Mouse (Mus musculus): ENCODE results near the gene Ap2a1. TPM values are rescaled to one million over a fixed set of nuclear protein-coding genes. Genes with fewer than 3 reads are reported as not detected.
A peak's percentile ranks its signal among the peaks of the same experiment; 100 is the strongest.
"Not testable (repeated sequence)": the region's sequence is repeated elsewhere in the genome, so short reads cannot be mapped to it uniquely, and the experiment has no call there.

Ap2a1 gene
- polyA plus RNA-seq, 1 experiment from 2014 or later: 123 TPM

GRCm38 (mm10) chr7:44877833-44878232, 51.5 kb downstream of the Ap2a1 start:
- no peak overlapping the region for H3K4me3 ChIP-seq (replicated peaks; ENCODE audit: low read length)
- 91% methylated on average over 14 of the region's 14 CpGs for WGBS
- H3K9ac ChIP-seq: no peak overlapping the region
- ATAC-seq (ENCODE audit: low FRiP score) (no peak), DNase-seq (ENCODE audit: low spot score) (no peak)
- H3K9me3 ChIP-seq (ENCODE audit: control insufficient read depth, low read length): no peaks in the 10 kb centered on the region
- H3K4me2 ChIP-seq (replicated peaks): no peak overlapping the region
- no peak overlapping the region for H3K27ac ChIP-seq
- no peaks in the 10 kb centered on the region for H3K4me1 ChIP-seq (replicated peaks; ENCODE audit: control insufficient read depth, insufficient read depth, low read length)
- H3K36me3 ChIP-seq (replicated peaks; ENCODE audit: control insufficient read depth, insufficient read depth): peaks cover 71% of the 10 kb centered on the region
- no peaks in the 10 kb centered on the region for H3K27me3 ChIP-seq (ENCODE audit: control insufficient read depth, insufficient read depth, low read length)

GRCm38 (mm10) chr7:44871774-44872173, 57.5 kb downstream of the Ap2a1 start:
- H3K4me3 ChIP-seq (replicated peaks; ENCODE audit: low read length); H3K27me3 ChIP-seq (ENCODE audit: control insufficient read depth, insufficient read depth, low read length); ATAC-seq (ENCODE audit: low FRiP score); H3K27ac ChIP-seq; DNase-seq (ENCODE audit: low spot score); H3K9ac ChIP-seq; H3K9me3 ChIP-seq (ENCODE audit: control insufficient read depth, low read length); H3K4me2 ChIP-seq (replicated peaks): not testable (repeated sequence)
- Histone ChIP-seq H3K4me1 (replicated peaks; ENCODE audit: control insufficient read depth, insufficient read depth, low read length) (peaks cover 23% of the 10 kb centered on the region), H3K36me3 (replicated peaks; ENCODE audit: control insufficient read depth, insufficient read depth) (peaks cover 12% of the 10 kb centered on the region)
- WGBS: 95% methylated on average over 2 of the region's 2 CpGs

- Histone ChIP-seq H3K4me3 (replicated peaks; ENCODE audit: low read length) (no peak overlapping the region), H3K4me1 (replicated peaks; ENCODE audit: control insufficient read depth, insufficient read depth, low read length) (peaks cover 29% of the 10 kb centered on the region), H3K36me3 (replicated peaks; ENCODE audit: control insufficient read depth, insufficient read depth) (peaks cover 13% of the 10 kb centered on the region), H3K9ac (no peak overlapping the region), H3K27me3 (ENCODE audit: control insufficient read depth, insufficient read depth, low read length) (no peaks in the 10 kb centered on the region), H3K27ac (no peak overlapping the region), H3K9me3 (ENCODE audit: control insufficient read depth, low read length) (no peaks in the 10 kb centered on the region), H3K4me2 (replicated peaks) (no peak overlapping the region)
- WGBS: 32% methylated on average over 1 of the region's 1 CpGs
- DNase-seq (ENCODE audit: low spot score): no peak
- ATAC-seq (ENCODE audit: low FRiP score): no peak
Observed at GRCm38 (mm10) chr7:44871181-44871580, 58.1 kb downstream of the Ap2a1 start.

GRCm38 (mm10) chr7:44870614-44871013, 58.7 kb downstream of the Ap2a1 start:
- DNase-seq (ENCODE audit: low spot score) (no peak), ATAC-seq (ENCODE audit: low FRiP score) (no peak)
- Histone ChIP-seq H3K9me3 (ENCODE audit: control insufficient read depth, low read length) (no peaks in the 10 kb centered on the region), H3K27me3 (ENCODE audit: control insufficient read depth, insufficient read depth, low read length) (no peaks in the 10 kb centered on the region), H3K9ac (peak overlapping the region; percentile 100), H3K4me1 (replicated peaks; ENCODE audit: control insufficient read depth, insufficient read depth, low read length) (peaks cover 35% of the 10 kb centered on the region), H3K36me3 (replicated peaks; ENCODE audit: control insufficient read depth, insufficient read depth) (peaks cover 14% of the 10 kb centered on the region), H3K4me2 (replicated peaks) (peak overlapping the region; percentile 89), H3K27ac (peak overlapping the region; percentile 100), H3K4me3 (replicated peaks; ENCODE audit: low read length) (peak overlapping the region; percentile 96; the same call in 1 of the 2 replicates)
- WGBS: 79% methylated on average over 6 of the region's 6 CpGs

- Histone ChIP-seq H3K9ac (peak within 1 kb of the TSS; percentile 100), H3K4me2 (replicated peaks) (peak within 1 kb of the TSS; percentile 89), H3K4me1 (replicated peaks; ENCODE audit: control insufficient read depth, insufficient read depth, low read length) (peaks cover 37% of the 10 kb centered on the region), H3K9me3 (ENCODE audit: control insufficient read depth, low read length) (no peaks in the 10 kb centered on the region), H3K36me3 (replicated peaks; ENCODE audit: control insufficient read depth, insufficient read depth) (peaks cover 21% of the 10 kb centered on the region), H3K27me3 (ENCODE audit: control insufficient read depth, insufficient read depth, low read length) (no peaks in the 10 kb centered on the region), H3K4me3 (replicated peaks; ENCODE audit: low read length) (peak within 1 kb of the TSS; percentile 96), H3K27ac (peak within 1 kb of the TSS; percentile 100)
- DNase-seq (ENCODE audit: low spot score): peak; percentile 92
- peak; percentile 95 for ATAC-seq (ENCODE audit: low FRiP score)
- whole genome bisulfite sequencing: 10% methylated on average over 29 of the region's 29 CpGs
Observed at GRCm38 (mm10) chr7:44869697-44870528, 59.4 kb downstream of the Ap2a1 start, which contains the start of gene Ptov1. Gene Ptov1, minus strand, starts transcription at chr7:44869788.

GRCm38 (mm10) chr7:44868919-44869696, 60.2 kb downstream of the Ap2a1 start:
- peaks cover 37% of the 10 kb centered on the region for H3K4me1 ChIP-seq (replicated peaks; ENCODE audit: control insufficient read depth, insufficient read depth, low read length)
- DNase-seq (ENCODE audit: low spot score): peak; percentile 56
- no peaks in the 10 kb centered on the region for H3K27me3 ChIP-seq (ENCODE audit: control insufficient read depth, insufficient read depth, low read length)
- H3K9ac ChIP-seq: peak overlapping the region; percentile 100
- under 1% methylated on average over 94 of the region's 108 CpGs for WGBS
- H3K27ac ChIP-seq: peak overlapping the region; percentile 100
- peak; percentile 9; the same call in 1 of the 2 replicates for ATAC-seq (ENCODE audit: low FRiP score)
- peak overlapping the region; percentile 96 for H3K4me3 ChIP-seq (replicated peaks; ENCODE audit: low read length)
- peak overlapping the region; percentile 89 for H3K4me2 ChIP-seq (replicated peaks)
- H3K36me3 ChIP-seq (replicated peaks; ENCODE audit: control insufficient read depth, insufficient read depth): peaks cover 29% of the 10 kb centered on the region
- no peaks in the 10 kb centered on the region for H3K9me3 ChIP-seq (ENCODE audit: control insufficient read depth, low read length)

- Histone ChIP-seq H3K27me3 (ENCODE audit: control insufficient read depth, insufficient read depth, low read length) (no peaks in the 10 kb centered on the region), H3K4me2 (replicated peaks) (peak overlapping the region; percentile 89), H3K36me3 (replicated peaks; ENCODE audit: control insufficient read depth, insufficient read depth) (peaks cover 35% of the 10 kb centered on the region), H3K9ac (peak overlapping the region; percentile 100), H3K4me1 (replicated peaks; ENCODE audit: control insufficient read depth, insufficient read depth, low read length) (peaks cover 37% of the 10 kb centered on the region), H3K4me3 (replicated peaks; ENCODE audit: low read length) (peak overlapping the region; percentile 96), H3K27ac (peak overlapping the region; percentile 100), H3K9me3 (ENCODE audit: control insufficient read depth, low read length) (no peaks in the 10 kb centered on the region)
- ATAC-seq (ENCODE audit: low FRiP score): no peak
- DNase-seq (ENCODE audit: low spot score): no peak
- WGBS: 6% methylated on average over 16 of the region's 16 CpGs
Observed at GRCm38 (mm10) chr7:44868465-44868864, 60.8 kb downstream of the Ap2a1 start.

- Histone ChIP-seq H3K9ac (peak overlapping the region; percentile 100), H3K4me1 (replicated peaks; ENCODE audit: control insufficient read depth, insufficient read depth, low read length) (peaks cover 37% of the 10 kb centered on the region), H3K4me3 (replicated peaks; ENCODE audit: low read length) (peak overlapping the region; percentile 96), H3K27ac (no peak overlapping the region), H3K9me3 (ENCODE audit: control insufficient read depth, low read length) (no peaks in the 10 kb centered on the region), H3K27me3 (ENCODE audit: control insufficient read depth, insufficient read depth, low read length) (no peaks in the 10 kb centered on the region), H3K4me2 (replicated peaks) (peak overlapping the region; percentile 89), H3K36me3 (replicated peaks; ENCODE audit: control insufficient read depth, insufficient read depth) (peaks cover 42% of the 10 kb centered on the region)
- DNase-seq (ENCODE audit: low spot score) (no peak), ATAC-seq (ENCODE audit: low FRiP score) (no peak)
- WGBS: 54% methylated on average over 9 of the region's 9 CpGs
Observed at GRCm38 (mm10) chr7:44867802-44868201, 61.5 kb downstream of the Ap2a1 start.
